Mouse (Mus musculus): ENCODE results near the gene Lhfp. TPM values are rescaled to one million over a fixed set of nuclear protein-coding genes. Genes with fewer than 3 reads are reported as not detected.

Lhfp gene
- polyA plus RNA-seq, 1 experiment from 2014 or later: 12.9 TPM

DNA sequence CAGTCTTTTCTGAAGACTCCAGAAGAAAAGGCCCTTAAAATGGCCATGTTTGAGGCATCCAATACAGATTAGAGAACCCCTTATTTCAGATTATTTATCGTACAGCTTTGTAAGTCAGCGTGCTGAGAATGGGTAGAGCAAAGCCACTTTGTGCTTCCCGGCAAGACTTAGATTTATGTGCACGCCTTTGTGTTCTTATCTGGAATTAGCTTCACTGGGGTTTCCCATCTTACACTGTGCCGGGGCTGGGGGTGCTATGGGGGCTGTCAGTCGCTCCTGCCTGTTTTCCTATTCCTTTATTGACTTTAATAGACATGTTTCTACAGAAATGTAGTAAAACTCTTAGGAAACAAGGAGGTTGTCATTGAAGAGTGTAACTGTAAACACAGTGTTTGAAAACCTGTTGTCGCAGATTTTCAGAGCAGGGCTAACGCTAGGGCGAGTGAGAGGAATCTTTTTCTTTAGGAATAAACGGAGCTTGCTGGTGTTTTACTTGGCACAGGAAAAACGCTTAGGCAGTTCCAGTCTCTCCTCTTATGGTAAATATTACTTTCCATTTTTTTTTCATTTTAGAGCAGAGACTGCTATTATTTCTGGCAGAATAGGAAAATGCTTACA is 3.5 kb downstream of the Lhfp start:
- Histone ChIP-seq H3K4me2 (peak overlapping the region; percentile 31), H3K9ac (ENCODE audit: low read depth, low read length) (no peak overlapping the region), H3K4me1 (replicated peaks; ENCODE audit: control insufficient read depth, insufficient read depth, low read length) (no peaks in the 10 kb centered on the region), H3K36me3 (ENCODE audit: control insufficient read depth, insufficient read depth, low read length) (no peaks in the 10 kb centered on the region), H3K27me3 (replicated peaks; ENCODE audit: control insufficient read depth, insufficient read depth, low read length) (peaks cover 32% of the 10 kb centered on the region), H3K9me3 (ENCODE audit: control insufficient read depth, low read length) (no peaks in the 10 kb centered on the region), H3K27ac (ENCODE audit: low read depth, low read length) (no peak overlapping the region), H3K4me3 (ENCODE audit: low read depth, low read length) (no peak overlapping the region)
- WGBS: 64% methylated on average over 11 of the region's 11 CpGs
- DNase-seq (ENCODE audit: low spot score) (no peak), ATAC-seq (replicated peaks; ENCODE audit: low FRiP score) (no peak)

DNA sequence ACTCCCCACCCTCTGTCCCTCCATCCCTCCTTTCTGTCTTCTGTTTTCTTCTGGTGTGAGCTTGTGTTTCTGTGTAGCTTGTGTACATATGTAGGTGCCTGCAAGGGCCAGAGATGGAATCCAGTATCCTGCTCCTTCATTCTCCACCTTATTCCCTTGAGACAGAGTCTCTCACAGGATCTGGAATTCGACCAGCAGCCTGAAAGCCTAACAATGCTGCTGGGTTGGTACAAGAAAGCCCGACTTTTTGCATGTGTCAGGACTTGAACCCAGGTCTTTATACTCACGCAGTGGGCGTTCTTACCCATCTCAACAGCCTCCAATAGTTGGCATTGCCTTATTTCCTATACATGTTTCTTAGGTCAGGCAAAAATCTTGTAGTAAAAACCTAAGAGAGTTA is 4.4 kb downstream of the Lhfp start:
- no peaks in the 10 kb centered on the region for H3K9me3 ChIP-seq (ENCODE audit: control insufficient read depth, low read length)
- no peak overlapping the region for H3K4me3 ChIP-seq (ENCODE audit: low read depth, low read length)
- H3K4me2 ChIP-seq: no peak overlapping the region
- H3K4me1 ChIP-seq (replicated peaks; ENCODE audit: control insufficient read depth, insufficient read depth, low read length): no peaks in the 10 kb centered on the region
- H3K27me3 ChIP-seq (replicated peaks; ENCODE audit: control insufficient read depth, insufficient read depth, low read length): peaks cover 25% of the 10 kb centered on the region
- WGBS: 81% methylated on average over 4 of the region's 4 CpGs
- ATAC-seq (replicated peaks; ENCODE audit: low FRiP score) (no peak), DNase-seq (ENCODE audit: low spot score) (no peak)
- H3K9ac ChIP-seq (ENCODE audit: low read depth, low read length): no peak overlapping the region
- no peaks in the 10 kb centered on the region for H3K36me3 ChIP-seq (ENCODE audit: control insufficient read depth, insufficient read depth, low read length)
- H3K27ac ChIP-seq (ENCODE audit: low read depth, low read length): no peak overlapping the region

DNA sequence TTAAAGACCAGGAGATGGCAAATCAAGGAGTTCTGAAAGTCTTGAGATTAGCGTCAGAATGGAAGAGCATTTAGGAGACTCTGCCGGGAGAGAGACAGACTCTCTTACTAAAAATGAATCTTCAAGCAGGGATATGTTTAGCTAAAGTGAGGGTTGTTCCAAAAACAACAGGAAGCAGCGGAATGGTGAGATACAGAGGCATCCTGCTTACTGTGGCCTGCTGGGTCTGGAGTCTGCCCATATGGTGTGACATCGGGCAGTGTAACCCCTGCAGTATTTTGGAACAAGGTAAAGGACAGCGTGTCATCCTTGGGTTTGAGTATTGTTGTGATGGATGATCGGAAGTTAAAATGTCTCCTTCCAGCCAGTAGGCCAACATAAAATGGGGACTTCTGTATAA is 5.0 kb downstream of the Lhfp start:
- Histone ChIP-seq H3K4me2 (no peak overlapping the region), H3K9ac (ENCODE audit: low read depth, low read length) (no peak overlapping the region), H3K27ac (ENCODE audit: low read depth, low read length) (no peak overlapping the region)

DNA sequence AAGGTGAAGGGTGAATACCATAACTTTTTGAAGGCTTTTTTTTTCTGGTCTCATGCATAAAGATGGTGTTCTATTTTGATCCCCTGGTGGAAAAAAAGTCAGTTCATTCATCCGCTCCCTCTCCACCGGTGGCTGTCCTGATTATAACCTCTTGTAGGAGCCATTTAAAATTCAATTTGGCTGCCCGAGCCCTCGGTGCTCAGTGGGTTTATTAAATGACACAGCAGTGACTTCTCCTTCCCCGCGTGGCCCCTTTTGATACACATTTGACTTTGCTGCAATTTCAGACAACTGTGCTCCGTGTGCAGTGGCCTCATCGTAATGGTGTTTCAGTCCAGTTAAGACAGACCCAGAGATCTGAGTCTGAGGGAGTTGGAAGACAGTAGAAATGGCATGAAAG is 11.1 kb downstream of the Lhfp start:
- ATAC-seq (replicated peaks; ENCODE audit: low FRiP score): no peak
- Histone ChIP-seq H3K4me2 (no peak overlapping the region), H3K36me3 (ENCODE audit: control insufficient read depth, insufficient read depth, low read length) (no peaks in the 10 kb centered on the region), H3K27me3 (replicated peaks; ENCODE audit: control insufficient read depth, insufficient read depth, low read length) (no peaks in the 10 kb centered on the region), H3K9me3 (ENCODE audit: control insufficient read depth, low read length) (no peaks in the 10 kb centered on the region), H3K9ac (ENCODE audit: low read depth, low read length) (no peak overlapping the region), H3K4me3 (ENCODE audit: low read depth, low read length) (no peak overlapping the region), H3K4me1 (replicated peaks; ENCODE audit: control insufficient read depth, insufficient read depth, low read length) (no peaks in the 10 kb centered on the region), H3K27ac (ENCODE audit: low read depth, low read length) (no peak overlapping the region)
- DNase-seq (ENCODE audit: low spot score): no peak
- 77% methylated on average over 8 of the region's 8 CpGs for WGBS

More for the DNA sequence above, 5.0 kb downstream of the Lhfp start:
- no peaks in the 10 kb centered on the region for H3K36me3 ChIP-seq (ENCODE audit: control insufficient read depth, insufficient read depth, low read length)
- ATAC-seq (replicated peaks; ENCODE audit: low FRiP score) (no peak), DNase-seq (ENCODE audit: low spot score) (no peak)
- no peak overlapping the region for H3K4me3 ChIP-seq (ENCODE audit: low read depth, low read length)
- 74% methylated on average over 6 of the region's 6 CpGs for WGBS
- no peaks in the 10 kb centered on the region for H3K9me3 ChIP-seq (ENCODE audit: control insufficient read depth, low read length)
- no peaks in the 10 kb centered on the region for H3K4me1 ChIP-seq (replicated peaks; ENCODE audit: control insufficient read depth, insufficient read depth, low read length)
- H3K27me3 ChIP-seq (replicated peaks; ENCODE audit: control insufficient read depth, insufficient read depth, low read length): peaks cover 18% of the 10 kb centered on the region

DNA sequence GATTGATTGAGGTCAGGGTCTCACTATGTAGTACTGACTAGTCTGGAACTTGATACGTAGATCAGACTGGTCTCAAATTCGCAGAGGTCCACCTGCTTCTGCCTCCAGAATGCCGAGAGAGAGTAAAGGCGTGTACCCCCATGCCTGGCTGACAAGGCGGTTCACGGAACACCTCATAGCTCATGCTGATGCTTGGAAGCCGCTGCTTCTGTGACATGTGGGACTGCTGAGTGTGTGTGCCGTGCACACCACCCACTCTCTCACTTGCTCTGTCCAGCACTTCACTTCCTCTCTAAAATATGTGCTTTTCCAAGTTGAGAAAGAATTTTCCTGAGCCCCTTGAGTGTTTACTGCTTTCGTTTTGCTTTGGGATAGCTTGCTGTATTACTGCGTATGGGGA is 15.1 kb downstream of the Lhfp start:
- WGBS: 77% methylated on average over 10 of the region's 10 CpGs
- H3K9ac ChIP-seq (ENCODE audit: low read depth, low read length): no peak overlapping the region
- no peaks in the 10 kb centered on the region; the same call in 1 of the 2 replicates for H3K4me1 ChIP-seq (replicated peaks; ENCODE audit: control insufficient read depth, insufficient read depth, low read length)
- H3K36me3 ChIP-seq (ENCODE audit: control insufficient read depth, insufficient read depth, low read length): no peaks in the 10 kb centered on the region
- H3K9me3 ChIP-seq (ENCODE audit: control insufficient read depth, low read length): no peaks in the 10 kb centered on the region
- DNase-seq (ENCODE audit: low spot score) (no peak), ATAC-seq (replicated peaks; ENCODE audit: low FRiP score) (no peak)
- H3K27ac ChIP-seq (ENCODE audit: low read depth, low read length): no peak overlapping the region
- H3K4me3 ChIP-seq (ENCODE audit: low read depth, low read length): no peak overlapping the region
- H3K4me2 ChIP-seq: no peak overlapping the region
- no peaks in the 10 kb centered on the region for H3K27me3 ChIP-seq (replicated peaks; ENCODE audit: control insufficient read depth, insufficient read depth, low read length)

DNA sequence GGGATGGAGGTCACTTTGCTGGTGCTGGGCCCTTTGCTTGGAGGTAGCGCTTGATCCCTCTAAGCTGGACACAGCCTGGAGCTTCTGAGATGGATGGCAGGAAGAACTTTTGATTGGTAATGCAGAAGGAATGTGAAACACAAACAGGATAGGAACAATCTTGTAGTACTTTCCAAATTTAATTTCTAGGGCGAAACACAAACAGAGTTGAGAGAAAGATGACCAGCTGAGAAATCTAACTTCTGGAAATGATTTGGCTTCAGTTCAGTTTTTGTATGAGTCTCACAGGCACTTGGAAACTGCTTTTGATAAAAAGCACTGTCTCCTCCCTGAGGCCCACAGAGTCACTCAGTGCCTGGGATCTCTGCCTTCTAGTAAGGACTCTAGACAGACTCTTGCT is 18.6 kb downstream of the Lhfp start:
- DNase-seq (ENCODE audit: low spot score) (no peak), ATAC-seq (replicated peaks; ENCODE audit: low FRiP score) (no peak)
- Histone ChIP-seq H3K4me2 (no peak overlapping the region), H3K9me3 (ENCODE audit: control insufficient read depth, low read length) (no peaks in the 10 kb centered on the region), H3K36me3 (ENCODE audit: control insufficient read depth, insufficient read depth, low read length) (no peaks in the 10 kb centered on the region), H3K27ac (ENCODE audit: low read depth, low read length) (no peak overlapping the region), H3K4me1 (replicated peaks; ENCODE audit: control insufficient read depth, insufficient read depth, low read length) (no peaks in the 10 kb centered on the region; the same call in 1 of the 2 replicates), H3K27me3 (replicated peaks; ENCODE audit: control insufficient read depth, insufficient read depth, low read length) (no peaks in the 10 kb centered on the region), H3K4me3 (ENCODE audit: low read depth, low read length) (no peak overlapping the region), H3K9ac (ENCODE audit: low read depth, low read length) (no peak overlapping the region)
- WGBS: 77% methylated on average over 2 of the region's 2 CpGs

DNA sequence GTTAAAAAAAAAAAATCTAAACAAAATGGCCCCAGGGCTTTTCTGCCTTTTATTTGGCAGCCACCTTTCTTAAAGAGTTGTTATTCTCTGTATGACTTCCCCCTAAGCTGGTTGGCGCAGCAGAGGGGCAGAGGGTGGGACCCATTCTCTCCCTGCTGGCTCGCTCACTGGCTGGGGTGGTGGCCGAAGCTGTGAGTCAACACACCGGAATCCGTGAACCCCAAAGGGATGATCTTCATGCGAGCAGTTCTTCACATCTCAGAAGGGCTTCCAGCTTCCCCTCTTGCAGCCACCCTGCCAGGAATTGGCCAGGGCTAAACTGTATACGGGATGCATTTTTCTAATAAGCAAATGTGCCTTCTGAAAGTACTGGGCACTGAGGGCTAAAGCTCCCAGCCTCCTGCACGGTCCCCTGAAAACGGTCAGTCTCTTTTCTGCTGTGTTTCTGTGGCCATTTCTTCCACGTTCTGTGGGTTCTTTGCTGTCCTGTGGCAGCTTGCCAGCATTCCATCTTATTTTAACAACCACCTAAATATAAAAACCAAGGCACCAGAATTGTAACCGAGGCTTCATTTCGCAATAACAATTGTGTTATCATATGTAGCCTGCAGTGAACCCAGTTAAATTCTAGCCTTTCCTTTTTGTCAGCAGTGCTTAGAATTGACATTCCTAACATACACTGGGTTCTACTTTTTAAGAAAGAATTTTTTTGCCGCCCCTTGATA is 22.3 kb downstream of the Lhfp start:
- ATAC-seq (replicated peaks; ENCODE audit: low FRiP score): no peak
- Histone ChIP-seq H3K27ac (ENCODE audit: low read depth, low read length) (no peak overlapping the region), H3K9ac (ENCODE audit: low read depth, low read length) (no peak overlapping the region), H3K4me3 (ENCODE audit: low read depth, low read length) (no peak overlapping the region), H3K4me2 (no peak overlapping the region), H3K4me1 (replicated peaks; ENCODE audit: control insufficient read depth, insufficient read depth, low read length) (no peaks in the 10 kb centered on the region; the same call in 1 of the 2 replicates), H3K36me3 (ENCODE audit: control insufficient read depth, insufficient read depth, low read length) (no peaks in the 10 kb centered on the region), H3K9me3 (ENCODE audit: control insufficient read depth, low read length) (no peaks in the 10 kb centered on the region), H3K27me3 (replicated peaks; ENCODE audit: control insufficient read depth, insufficient read depth, low read length) (no peaks in the 10 kb centered on the region)
- no peak for DNase-seq (ENCODE audit: low spot score)
- WGBS: 58% methylated on average over 13 of the region's 13 CpGs

DNA sequence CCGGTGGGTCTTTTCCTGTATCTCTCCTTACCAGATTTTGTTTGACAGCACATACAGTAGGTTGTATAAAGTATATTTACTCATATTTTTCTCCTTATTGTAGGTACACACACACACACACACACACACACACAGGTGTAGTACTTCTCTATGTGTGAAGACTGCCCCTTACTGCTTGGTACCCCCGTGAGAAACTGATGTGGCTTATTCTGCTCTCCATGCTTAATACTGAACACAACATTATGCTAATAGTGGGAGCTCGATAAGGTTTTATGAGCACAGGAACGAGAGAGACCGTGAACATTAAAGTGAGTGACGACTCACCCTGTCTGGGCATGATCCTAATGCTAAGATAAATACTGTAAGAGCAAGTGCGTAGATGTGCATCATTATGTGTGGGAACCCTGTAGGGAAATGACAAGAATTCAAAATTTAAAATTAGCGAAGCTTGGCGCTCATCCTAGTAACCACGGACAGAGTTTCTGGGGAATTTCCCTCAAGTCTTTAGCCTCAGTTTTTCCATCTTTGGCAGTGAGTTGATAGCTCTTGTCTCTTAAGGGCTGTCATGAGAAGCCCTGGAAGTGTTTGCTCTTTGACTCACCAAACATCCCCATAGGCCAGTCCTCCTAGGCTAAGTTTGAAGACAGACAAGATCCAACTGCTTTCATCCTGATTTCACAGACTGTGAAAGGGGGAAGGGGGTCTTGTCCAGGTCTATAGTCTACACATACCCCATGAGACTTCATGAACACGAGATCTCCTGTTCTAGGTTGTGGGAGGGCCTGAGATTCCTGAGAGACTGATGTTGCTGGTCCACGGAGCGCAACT is 24.2 kb downstream of the Lhfp start:
- H3K4me2 ChIP-seq: no peak overlapping the region
- no peak overlapping the region for H3K9ac ChIP-seq (ENCODE audit: low read depth, low read length)
- H3K27me3 ChIP-seq (replicated peaks; ENCODE audit: control insufficient read depth, insufficient read depth, low read length): no peaks in the 10 kb centered on the region
- no peak overlapping the region for H3K4me3 ChIP-seq (ENCODE audit: low read depth, low read length)
- WGBS: 86% methylated on average over 13 of the region's 13 CpGs
- no peak overlapping the region for H3K27ac ChIP-seq (ENCODE audit: low read depth, low read length)
- H3K36me3 ChIP-seq (ENCODE audit: control insufficient read depth, insufficient read depth, low read length): no peaks in the 10 kb centered on the region
- no peaks in the 10 kb centered on the region for H3K9me3 ChIP-seq (ENCODE audit: control insufficient read depth, low read length)
- ATAC-seq (replicated peaks; ENCODE audit: low FRiP score): no peak
- no peak for DNase-seq (ENCODE audit: low spot score)
- H3K4me1 ChIP-seq (replicated peaks; ENCODE audit: control insufficient read depth, insufficient read depth, low read length): no peaks in the 10 kb centered on the region

Data from liver, embryonic 11.5 days (tissue).